Mouse (Mus musculus): ENCODE measurements around the gene Tmem41b. TPM values are rescaled to one million over a fixed set of nuclear protein-coding genes. Genes with fewer than 3 reads are reported as not detected.
"Not testable (repeated sequence)": the region's sequence is repeated elsewhere in the genome, so short reads cannot be mapped to it uniquely, and the experiment has no call there.

The Tmem41b gene
- polyA plus RNA-seq (2015; fragmentation: Nextera tagmentation; extraction: Ambion mirVana) = 74.6 and 81.9 TPM in 2 replicates

DNA sequence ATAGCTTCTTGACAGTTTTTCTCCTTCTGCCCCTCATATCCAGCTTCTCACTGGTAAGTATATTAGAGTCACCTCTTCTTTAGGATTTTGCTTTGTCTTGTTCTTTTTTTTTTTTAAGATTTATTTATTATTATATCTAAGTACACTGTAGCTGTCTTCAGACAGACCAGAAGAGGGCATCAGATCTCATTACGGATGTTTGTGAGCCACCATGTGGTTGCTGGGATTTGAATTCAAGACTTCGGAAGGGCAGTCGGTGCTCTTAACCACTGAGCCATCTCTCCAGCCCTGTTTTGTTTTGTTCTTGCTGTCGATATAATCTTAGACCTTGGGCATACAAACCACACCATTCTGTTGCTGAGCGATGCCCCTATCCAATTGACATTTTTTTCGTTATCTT, at the start of gene Tmem41b:
Gene Tmem41b, minus strand, starts transcription at position 155 of the 400 bp plus-strand sequence.
- 0 out of 2 replicates have a peak, but pooled peaks have one; percentile 0 for ATAC-seq
- H3K4me3 ChIP-seq (replicated peaks) = peak within 1 kb of the TSS; percentile 56
- H3K4me1 ChIP-seq (replicated peaks) = not testable (repeated sequence)

DNA sequence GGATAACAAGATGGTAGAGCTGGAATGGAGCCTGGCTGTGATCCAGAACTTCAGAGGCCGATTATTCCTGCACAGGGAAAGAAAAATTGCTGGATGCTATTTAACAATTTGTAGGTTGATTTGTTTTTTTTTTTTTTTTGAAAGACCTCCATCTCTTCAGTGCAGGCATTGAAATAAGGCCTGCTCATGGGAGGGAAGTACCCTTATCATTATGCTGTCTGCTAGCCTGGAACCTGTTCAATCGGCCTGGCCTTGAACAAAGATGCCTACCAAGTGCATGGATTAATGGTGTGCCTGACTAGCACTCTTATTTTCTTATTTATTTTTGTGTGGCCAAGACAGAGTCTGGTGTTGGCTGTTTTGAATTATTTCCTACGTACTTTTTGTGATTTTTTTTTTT, 43.6 kb upstream of the Tmem41b start:
- Histone ChIP-seq H3K27ac (no peak overlapping the region), H3K36me3 (peaks cover 6% of the 10 kb centered on the region; the same call in 1 of the 2 replicates), H3K4me1 (replicated peaks) (no peaks in the 10 kb centered on the region), H3K4me3 (replicated peaks) (no peak overlapping the region), H3K9ac (no peak overlapping the region), H3K9me3 (no peaks in the 10 kb centered on the region), H3K27me3 (replicated peaks) (no peaks in the 10 kb centered on the region), H3K4me2 (replicated peaks) (no peak overlapping the region)
- WGBS = 70% methylated on average over 3 of the region's 3 CpGs
- no peak for ATAC-seq

More for the DNA sequence above, at the start of gene Tmem41b:
- not testable (repeated sequence) for H3K27me3 ChIP-seq (replicated peaks); H3K36me3 ChIP-seq; H3K9me3 ChIP-seq
- H3K9ac ChIP-seq = peak within 1 kb of the TSS; percentile 64
- peak within 1 kb of the TSS; percentile 62 for H3K4me2 ChIP-seq (replicated peaks)
- 30% methylated on average over 6 of the region's 6 CpGs for WGBS
- H3K27ac ChIP-seq = peak within 1 kb of the TSS; percentile 79

DNA sequence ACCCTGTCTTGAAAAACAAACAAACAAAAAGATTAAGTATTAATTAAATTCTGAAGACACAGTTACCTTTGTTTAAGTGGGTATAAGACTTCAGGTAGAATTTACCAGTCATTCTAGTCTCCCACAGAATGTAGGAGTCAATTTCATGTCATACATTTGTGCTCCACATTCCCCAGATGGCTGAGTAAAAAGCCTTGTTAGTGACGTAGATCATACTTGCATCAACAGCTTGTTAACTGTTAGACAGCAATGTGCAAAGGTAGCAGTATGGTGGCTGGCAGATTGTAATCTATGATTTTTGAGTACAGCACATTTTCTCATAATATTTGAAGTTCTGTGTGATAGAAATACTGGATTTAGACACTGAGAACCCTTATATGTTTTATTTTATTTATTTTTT, 42.1 kb upstream of the Tmem41b start:
- no peak overlapping the region for H3K4me3 ChIP-seq (replicated peaks)
- H3K4me1 ChIP-seq (replicated peaks) = no peaks in the 10 kb centered on the region
- 77% methylated on average over 1 of the region's 1 CpGs for WGBS
- H3K9me3 ChIP-seq = no peaks in the 10 kb centered on the region
- H3K27ac ChIP-seq = no peak overlapping the region
- H3K4me2 ChIP-seq (replicated peaks) = no peak overlapping the region
- ATAC-seq = no peak
- no peak overlapping the region for H3K9ac ChIP-seq
- 0 out of 2 replicates have a peak, but pooled peaks cover 2% of the 10 kb centered on the region for H3K36me3 ChIP-seq
- H3K27me3 ChIP-seq (replicated peaks) = no peaks in the 10 kb centered on the region

DNA sequence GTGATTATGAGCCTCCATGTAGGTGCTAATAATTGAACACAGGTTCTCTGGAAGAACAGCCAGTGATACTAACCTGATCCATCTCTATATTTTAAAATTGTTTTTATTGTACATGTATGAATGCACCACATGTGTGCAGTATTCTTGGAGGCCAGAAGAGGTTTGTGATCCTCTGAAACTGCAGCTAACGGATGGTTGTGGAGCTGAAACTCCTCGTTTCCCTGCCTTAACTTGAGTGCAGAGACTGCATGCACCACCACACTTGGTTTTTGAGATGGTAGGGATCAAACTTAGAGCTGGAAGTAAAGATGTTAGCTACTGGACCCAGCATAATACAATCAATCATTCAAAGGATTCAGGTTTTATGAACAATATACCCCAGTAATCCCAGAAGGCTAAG, 39.9 kb upstream of the Tmem41b start:
- WGBS = 86% methylated on average over 2 of the region's 2 CpGs

DNA sequence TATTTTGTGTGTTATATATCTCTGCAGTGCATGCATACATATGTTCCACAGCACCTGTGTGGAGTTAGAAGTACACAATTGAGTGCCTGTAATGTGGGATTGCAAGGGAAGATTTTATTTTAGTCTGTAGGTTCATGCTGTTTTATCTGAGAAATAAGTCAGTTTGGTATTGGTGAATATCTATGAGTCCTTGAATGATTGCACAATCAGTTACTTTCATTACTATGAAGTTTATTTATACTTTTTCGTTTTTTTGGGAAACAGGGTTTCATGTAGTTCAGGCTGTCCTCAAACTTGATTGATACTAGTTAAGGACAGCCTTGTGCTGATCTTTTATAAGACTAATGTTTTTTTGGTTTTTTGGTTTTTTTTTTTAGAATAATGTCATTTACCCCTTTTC, 36.8 kb upstream of the Tmem41b start:
- Histone ChIP-seq H3K4me2 (replicated peaks) (no peak overlapping the region), H3K9ac (no peak overlapping the region), H3K36me3 (no peaks in the 10 kb centered on the region), H3K27me3 (replicated peaks) (no peaks in the 10 kb centered on the region), H3K4me1 (replicated peaks) (no peaks in the 10 kb centered on the region), H3K4me3 (replicated peaks) (no peak overlapping the region), H3K9me3 (no peaks in the 10 kb centered on the region), H3K27ac (no peak overlapping the region)
- ATAC-seq = no peak
- WGBS = 95% methylated on average over 1 of the region's 1 CpGs

More for the DNA sequence above, 39.9 kb upstream of the Tmem41b start:
- no peak overlapping the region for H3K9ac ChIP-seq
- ATAC-seq = no peak
- H3K36me3 ChIP-seq = no peaks in the 10 kb centered on the region
- no peak overlapping the region for H3K4me2 ChIP-seq (replicated peaks)
- H3K4me3 ChIP-seq (replicated peaks) = no peak overlapping the region
- no peaks in the 10 kb centered on the region for H3K27me3 ChIP-seq (replicated peaks)
- no peaks in the 10 kb centered on the region for H3K9me3 ChIP-seq
- H3K4me1 ChIP-seq (replicated peaks) = no peaks in the 10 kb centered on the region
- no peak overlapping the region for H3K27ac ChIP-seq

DNA sequence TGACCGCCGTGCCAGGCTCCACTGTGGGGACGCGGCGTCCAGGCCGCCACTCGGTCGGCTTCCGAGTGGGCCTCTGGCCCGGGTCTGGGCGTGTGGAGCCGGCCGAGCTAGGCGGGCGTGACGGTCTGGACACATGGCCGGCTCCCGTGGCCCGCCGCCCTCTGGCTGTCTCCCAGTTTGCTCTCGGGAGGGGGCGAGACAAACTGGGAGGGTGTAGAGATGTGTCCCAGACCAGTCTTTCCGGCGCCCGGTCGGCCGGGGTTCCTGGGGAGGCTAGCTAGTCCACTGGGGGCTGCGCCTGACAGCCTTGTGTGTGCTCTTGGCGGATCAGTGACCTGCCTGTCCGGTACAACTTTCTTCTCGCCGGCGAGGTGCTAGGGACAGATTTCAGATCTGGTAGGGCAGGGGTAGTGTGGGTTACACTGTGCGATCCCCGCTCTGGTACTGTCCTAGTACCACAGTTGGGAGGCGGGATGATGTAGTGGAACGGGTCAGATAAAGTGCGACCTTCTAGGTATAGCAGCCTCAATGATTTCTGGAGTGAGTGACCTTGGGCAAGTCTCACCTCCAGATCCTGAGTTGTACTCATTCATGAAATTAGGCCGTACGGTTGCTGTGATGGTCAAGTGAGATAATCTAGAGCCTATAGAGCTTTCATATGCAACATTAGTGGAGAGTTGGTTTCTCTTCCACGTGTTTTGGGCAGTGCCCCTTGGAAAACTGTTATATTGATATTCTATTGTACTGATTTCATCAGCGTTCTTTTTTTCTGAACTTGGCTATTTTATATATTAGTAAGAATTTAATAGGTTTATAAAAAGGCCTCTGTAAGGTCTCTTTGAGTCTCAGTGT, 32.1 kb upstream of the Tmem41b start:
- peak overlapping the region; percentile 94 for H3K27ac ChIP-seq
- ATAC-seq = peak; percentile 87
- peak overlapping the region; percentile 63 for H3K4me2 ChIP-seq (replicated peaks)
- peak overlapping the region; percentile 97 for H3K4me3 ChIP-seq (replicated peaks)
- no peaks in the 10 kb centered on the region for H3K4me1 ChIP-seq (replicated peaks)
- under 1% methylated on average over 42 of the region's 42 CpGs for WGBS
- H3K27me3 ChIP-seq (replicated peaks) = no peaks in the 10 kb centered on the region
- no peaks in the 10 kb centered on the region for H3K36me3 ChIP-seq
- no peaks in the 10 kb centered on the region for H3K9me3 ChIP-seq
- H3K9ac ChIP-seq = peak overlapping the region; percentile 96

DNA sequence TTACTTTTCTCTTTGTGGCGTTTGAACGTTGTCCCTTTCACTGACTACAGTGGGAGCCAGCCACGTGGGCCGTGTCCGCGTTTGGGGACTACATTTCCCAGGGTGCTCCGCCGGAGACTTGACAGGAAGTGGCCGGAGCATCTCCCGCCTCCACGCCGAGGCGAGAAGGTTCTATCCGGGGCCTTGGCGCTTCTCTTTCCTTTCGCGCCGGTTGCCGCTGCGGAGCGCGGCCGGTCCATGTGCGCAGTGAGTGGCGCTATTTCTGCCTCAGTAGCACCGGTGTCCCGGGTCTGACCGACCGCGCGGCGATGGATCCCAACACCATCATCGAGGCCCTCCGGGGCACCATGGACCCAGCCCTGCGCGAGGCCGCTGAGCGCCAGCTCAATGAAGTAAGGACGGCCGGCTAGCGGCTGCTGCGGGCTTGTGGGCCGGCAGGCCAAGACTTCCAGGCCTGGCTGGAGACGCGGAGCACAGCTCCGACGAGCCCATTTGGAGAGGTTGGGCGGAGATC, 31.4 kb upstream of the Tmem41b start, which contains the start of gene Ipo7:
Gene Ipo7, plus strand, starts transcription at position 158 of the 514 bp plus-strand sequence.
- under 1% methylated on average over 48 of the region's 48 CpGs for WGBS
- H3K4me3 ChIP-seq (replicated peaks) = peak within 1 kb of the TSS; percentile 97

DNA sequence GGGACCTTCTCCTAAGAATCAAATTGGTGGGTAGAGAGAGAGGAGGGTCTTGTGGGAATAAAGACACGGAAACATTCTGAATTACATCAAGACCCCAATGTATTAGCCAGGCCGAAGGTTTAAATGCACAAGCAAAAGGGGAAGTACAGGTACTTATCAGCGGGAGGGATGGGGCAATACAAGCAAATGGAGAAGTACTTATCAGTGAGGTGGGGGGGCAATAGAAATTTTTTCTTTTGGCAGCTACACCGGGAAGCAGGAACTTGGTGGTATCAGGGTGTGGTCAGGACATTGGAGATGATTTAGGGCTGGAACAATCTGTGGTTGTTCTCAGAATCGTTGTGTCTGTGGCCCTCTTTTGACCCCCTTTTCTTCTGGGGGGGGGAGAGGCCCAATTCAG, 27.5 kb upstream of the Tmem41b start:
- Histone ChIP-seq H3K27me3 (replicated peaks) (no peaks in the 10 kb centered on the region), H3K4me3 (replicated peaks) (no peak overlapping the region), H3K4me1 (replicated peaks) (no peaks in the 10 kb centered on the region), H3K36me3 (no peaks in the 10 kb centered on the region), H3K27ac (no peak overlapping the region), H3K9ac (no peak overlapping the region), H3K4me2 (replicated peaks) (no peak overlapping the region), H3K9me3 (no peaks in the 10 kb centered on the region)
- no peak for ATAC-seq
- 74% methylated on average over 5 of the region's 5 CpGs for WGBS

More for the DNA sequence above, 31.4 kb upstream of the Tmem41b start, which contains the start of gene Ipo7:
- Histone ChIP-seq H3K27me3 (replicated peaks) (no peaks in the 10 kb centered on the region), H3K36me3 (no peaks in the 10 kb centered on the region), H3K9me3 (no peaks in the 10 kb centered on the region), H3K9ac (peak within 1 kb of the TSS; percentile 96), H3K4me1 (replicated peaks) (no peaks in the 10 kb centered on the region), H3K4me2 (replicated peaks) (peak within 1 kb of the TSS; percentile 63), H3K27ac (peak within 1 kb of the TSS; percentile 94)
- ATAC-seq = peak; percentile 96

DNA sequence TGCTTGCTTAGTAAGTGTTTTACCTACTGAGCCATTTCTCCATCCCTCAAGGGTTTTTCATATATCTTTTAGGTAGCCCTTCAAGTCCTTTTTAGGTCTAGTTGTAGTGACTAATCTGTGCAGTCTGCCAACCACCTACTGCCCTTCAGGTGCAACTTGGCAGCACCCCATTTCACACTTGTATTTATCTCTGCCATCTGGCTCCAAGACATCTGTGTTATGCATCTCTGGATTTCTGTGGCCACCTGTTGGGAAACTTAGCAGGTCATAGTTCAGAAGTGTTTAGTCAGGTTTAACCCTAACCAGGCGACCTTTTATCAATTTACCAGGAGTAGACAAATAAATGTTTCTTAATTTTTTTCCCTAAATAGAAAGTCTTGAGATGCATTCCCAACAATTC, 24.7 kb upstream of the Tmem41b start:
- H3K4me2 ChIP-seq (replicated peaks) = no peak overlapping the region
- H3K4me3 ChIP-seq (replicated peaks) = no peak overlapping the region
- no peak for ATAC-seq
- H3K27me3 ChIP-seq (replicated peaks) = no peaks in the 10 kb centered on the region
- no peaks in the 10 kb centered on the region for H3K36me3 ChIP-seq
- WGBS = 69% methylated on average over 1 of the region's 1 CpGs
- no peaks in the 10 kb centered on the region for H3K9me3 ChIP-seq
- H3K9ac ChIP-seq = no peak overlapping the region
- no peaks in the 10 kb centered on the region for H3K4me1 ChIP-seq (replicated peaks)
- H3K27ac ChIP-seq = no peak overlapping the region

DNA sequence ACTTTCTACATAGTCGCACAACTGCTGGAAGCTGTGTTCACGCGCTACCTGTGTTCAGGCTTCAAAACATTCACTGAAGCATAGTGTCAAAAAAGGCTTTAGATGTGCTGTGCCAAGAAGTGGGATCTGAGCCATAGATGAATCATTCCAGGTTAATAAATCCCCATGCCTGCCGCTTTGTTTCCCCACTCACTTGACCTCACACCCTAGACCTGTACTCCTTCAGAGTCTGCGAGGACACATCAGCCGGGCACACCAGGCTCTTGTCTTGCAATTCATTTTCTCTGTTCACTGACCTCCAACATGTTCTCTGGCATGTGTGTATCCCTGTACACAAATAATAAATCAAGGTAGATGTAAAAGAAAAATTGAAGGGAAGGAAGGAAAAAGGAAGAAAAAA, 22.4 kb upstream of the Tmem41b start:
- Histone ChIP-seq H3K36me3 (no peaks in the 10 kb centered on the region), H3K27me3 (replicated peaks) (no peaks in the 10 kb centered on the region), H3K9me3 (no peaks in the 10 kb centered on the region), H3K27ac (no peak overlapping the region), H3K9ac (no peak overlapping the region), H3K4me3 (replicated peaks) (no peak overlapping the region), H3K4me2 (replicated peaks) (no peak overlapping the region), H3K4me1 (replicated peaks) (no peaks in the 10 kb centered on the region)
- WGBS = 76% methylated on average over 6 of the region's 6 CpGs
- ATAC-seq = no peak

DNA sequence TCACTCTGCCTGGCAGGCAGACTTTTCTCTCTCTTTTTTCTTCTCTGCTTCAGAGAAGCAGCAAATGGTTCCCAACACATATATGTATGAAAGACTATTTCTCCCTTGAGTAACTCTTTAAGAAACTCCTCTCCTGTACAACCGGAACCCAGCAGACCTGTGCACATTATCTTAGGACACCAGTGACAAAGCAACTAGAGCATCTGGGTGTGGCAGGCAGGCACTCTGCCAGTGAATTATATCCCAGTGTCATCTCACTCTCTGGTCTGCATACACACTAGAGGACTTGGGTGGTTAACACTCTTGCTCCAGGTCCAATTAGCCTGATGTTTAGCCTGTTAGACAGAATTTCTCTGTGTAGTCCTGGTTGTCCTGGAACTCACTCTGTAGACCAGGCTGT, 21.8 kb upstream of the Tmem41b start:
- no peak overlapping the region for H3K4me3 ChIP-seq (replicated peaks)
- WGBS = 96% methylated on average over 1 of the region's 1 CpGs

DNA sequence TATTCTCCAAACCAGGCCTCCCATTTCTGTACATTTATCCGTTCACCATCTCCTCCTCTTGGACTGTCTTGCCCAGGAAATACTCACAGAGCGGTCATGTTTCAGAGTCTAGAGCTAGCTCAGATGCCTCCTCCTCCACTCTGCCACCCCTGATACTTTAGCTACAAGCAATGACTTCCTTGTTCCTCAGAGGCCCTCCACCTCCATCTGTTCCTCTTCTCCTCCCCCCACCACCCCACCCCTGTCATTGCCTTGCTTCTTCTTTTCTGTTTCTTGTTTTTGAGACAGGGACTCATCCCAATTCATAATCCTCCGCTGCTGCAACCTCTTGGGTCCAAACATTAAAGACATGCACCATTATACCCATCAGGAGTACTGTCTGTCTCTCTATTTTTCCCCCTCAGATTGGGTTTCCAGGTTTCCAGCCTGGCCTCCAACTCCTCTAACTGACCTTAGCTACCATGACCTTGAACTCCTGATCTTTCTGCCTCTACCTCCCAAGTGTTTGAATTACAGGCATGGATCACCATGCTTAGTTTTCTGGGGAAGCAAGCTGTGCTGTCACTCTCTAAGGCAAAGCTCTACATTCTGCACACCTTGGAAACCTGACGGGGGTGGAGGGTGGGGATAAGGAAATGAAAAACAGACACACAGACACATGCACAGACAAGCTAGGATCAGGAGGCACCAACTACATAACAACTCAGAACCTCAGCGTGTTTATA, 19.9 kb upstream of the Tmem41b start:
- Histone ChIP-seq H3K27me3 (replicated peaks) (no peaks in the 10 kb centered on the region), H3K9ac (no peak overlapping the region), H3K4me3 (replicated peaks) (no peak overlapping the region), H3K9me3 (no peaks in the 10 kb centered on the region), H3K36me3 (no peaks in the 10 kb centered on the region), H3K4me2 (replicated peaks) (no peak overlapping the region), H3K4me1 (replicated peaks) (peaks cover 4% of the 10 kb centered on the region; the same call in 1 of the 2 replicates), H3K27ac (no peak overlapping the region)
- no peak for ATAC-seq
- WGBS = 76% methylated on average over 5 of the region's 5 CpGs

More for the DNA sequence above, 21.8 kb upstream of the Tmem41b start:
- no peak overlapping the region for H3K27ac ChIP-seq
- H3K9me3 ChIP-seq = no peaks in the 10 kb centered on the region
- no peaks in the 10 kb centered on the region for H3K36me3 ChIP-seq
- H3K4me2 ChIP-seq (replicated peaks) = no peak overlapping the region
- H3K4me1 ChIP-seq (replicated peaks) = no peaks in the 10 kb centered on the region
- no peak overlapping the region for H3K9ac ChIP-seq
- H3K27me3 ChIP-seq (replicated peaks) = no peaks in the 10 kb centered on the region
- ATAC-seq = no peak
